Mouse (Mus musculus): Measurements from ENCODE around the gene Atg7. TPM values are rescaled to one million over a fixed set of nuclear protein-coding genes. Genes with fewer than 3 reads are reported as not detected.
A peak's percentile ranks its signal among the peaks of the same experiment; 100 is the strongest.

Gene Atg7
- polyA plus RNA-seq, 1 experiment: 21.5 TPM

DNA sequence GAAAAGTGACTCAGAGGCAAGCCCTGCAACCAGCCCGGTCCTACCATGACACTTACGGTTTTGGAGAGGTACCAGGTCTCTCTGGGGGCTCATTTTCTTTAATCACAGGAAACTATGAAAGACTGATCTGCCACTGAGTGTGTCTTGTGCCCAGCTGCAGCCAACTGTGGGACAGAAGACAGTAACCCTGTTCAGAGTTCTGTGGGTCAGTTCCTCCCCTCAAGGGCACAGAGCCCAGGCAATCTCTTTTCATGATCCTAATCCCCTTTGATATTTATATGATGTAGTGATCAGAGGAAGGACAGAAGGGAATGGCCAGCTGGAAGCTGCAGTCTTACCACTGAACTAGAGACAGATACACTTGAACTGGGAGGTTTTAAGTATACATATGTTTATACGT, 92.2 kb downstream of the Atg7 start:
- no peak for DNase-seq (ENCODE audit: low spot score)

DNA sequence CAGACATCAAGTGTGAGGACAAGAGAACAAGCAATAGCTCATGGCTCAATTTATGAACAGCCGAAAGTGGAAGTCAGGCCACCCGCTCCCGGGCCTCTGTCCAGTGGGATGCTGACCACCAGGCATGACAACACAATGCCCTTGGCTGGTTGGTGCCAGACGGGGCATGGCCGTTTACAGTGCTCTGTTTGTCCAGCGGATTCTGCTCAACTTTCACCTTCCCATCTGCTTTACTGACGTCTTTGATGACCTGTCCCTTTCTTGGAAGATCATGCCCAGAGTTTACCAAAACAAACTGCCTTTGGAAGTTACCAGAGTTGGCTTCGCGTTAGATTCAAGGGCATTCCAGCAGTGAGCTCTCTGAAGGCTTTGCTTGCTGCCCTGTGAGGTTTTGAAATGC, 93.5 kb downstream of the Atg7 start:
- DNase-seq (ENCODE audit: low spot score): no peak

DNA sequence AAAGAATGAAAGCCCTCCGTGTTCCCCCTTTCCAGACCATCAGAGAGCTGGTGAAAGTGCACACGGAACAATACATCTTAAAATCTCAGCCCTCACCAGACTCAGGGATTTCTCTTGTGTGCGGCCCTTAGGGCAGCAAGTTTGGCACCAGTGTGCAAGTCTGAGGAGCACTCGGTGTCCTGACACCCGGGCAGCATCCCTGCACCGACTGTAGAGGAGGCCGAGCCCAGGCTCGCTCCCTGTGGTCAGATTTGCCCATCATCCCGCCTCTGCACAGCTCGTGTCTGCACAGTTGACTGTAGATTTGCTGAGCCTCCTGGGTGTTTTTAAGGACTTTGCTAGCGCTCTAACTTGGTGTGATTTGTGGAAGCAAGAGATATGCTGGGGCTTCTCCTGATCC, 94.3 kb downstream of the Atg7 start:
- DNase-seq (ENCODE audit: low spot score): no peak

DNA sequence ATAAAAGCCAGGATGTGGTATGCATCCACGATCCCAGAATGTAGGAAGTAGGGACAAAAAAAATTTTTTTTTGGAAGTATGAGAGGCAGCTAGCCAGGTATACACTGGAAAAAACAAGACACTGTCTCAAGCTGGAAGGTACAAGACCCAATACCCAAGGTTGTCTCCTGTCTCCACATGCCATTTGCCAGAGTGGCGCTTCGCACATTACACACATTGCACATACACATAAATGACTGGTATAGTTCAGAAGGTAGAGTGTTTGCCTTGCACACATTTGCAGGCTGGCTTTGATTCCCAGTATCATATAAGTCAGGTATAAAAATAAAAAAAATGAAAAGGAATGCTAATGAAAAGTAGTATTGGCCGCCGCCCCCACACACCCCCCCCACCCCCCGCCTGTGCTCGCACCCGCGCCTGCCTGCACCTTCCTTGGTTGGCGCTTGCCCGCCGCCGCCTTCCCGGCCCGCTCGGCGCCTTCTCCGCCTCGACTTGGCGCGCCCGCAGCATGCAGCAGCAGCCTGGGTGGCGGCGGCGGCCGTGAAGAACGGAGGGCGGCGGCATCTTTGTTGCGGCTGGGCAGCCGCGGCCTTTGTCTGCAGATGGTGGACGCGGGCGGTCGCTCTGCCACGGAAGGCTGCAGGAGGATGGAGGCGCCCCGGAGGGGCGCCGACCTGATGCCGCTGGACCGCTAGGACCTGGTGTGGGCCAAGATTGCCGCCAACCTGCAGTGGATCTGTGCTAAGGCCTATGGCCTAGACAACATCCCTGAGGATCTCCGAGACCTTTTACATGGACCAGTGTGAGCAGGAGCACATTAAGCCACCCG, 95.2 kb downstream of the Atg7 start:
- no peak for DNase-seq (ENCODE audit: low spot score)

- no peak for DNase-seq (ENCODE audit: low spot score)
Measured at GRCm38 (mm10) chr6:114738760-114739112, 95.8 kb downstream of the Atg7 start.

GRCm38 (mm10) chr6:114742209-114743003, 99.5 kb downstream of the Atg7 start:
- no peak for DNase-seq (ENCODE audit: low spot score)

DNA sequence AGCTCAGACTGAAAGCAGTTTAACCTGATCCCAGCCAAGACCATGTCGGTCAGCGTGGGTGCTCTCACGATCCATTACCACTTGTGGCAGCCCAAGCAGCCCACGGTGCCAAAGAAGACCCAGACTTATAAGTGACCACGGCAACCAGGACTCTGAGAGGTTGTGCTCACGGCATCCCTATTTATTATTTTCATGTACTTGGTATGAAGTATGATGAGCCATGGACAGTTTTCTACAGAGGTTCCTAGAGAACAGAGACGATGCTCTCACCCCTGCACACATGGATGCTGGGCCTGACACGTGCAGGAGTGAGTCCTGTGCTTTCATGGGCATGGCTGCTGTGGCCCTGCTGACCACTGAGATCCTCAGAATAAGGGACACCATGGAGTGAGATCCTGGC, 100.2 kb downstream of the Atg7 start:
- no peak for DNase-seq (ENCODE audit: low spot score)

- DNase-seq (ENCODE audit: low spot score): no peak
Measured at GRCm38 (mm10) chr6:114743845-114744244, 100.9 kb downstream of the Atg7 start.

GRCm38 (mm10) chr6:114746439-114746974, 103.6 kb downstream of the Atg7 start:
- no peak for DNase-seq (ENCODE audit: low spot score)

- DNase-seq (ENCODE audit: low spot score): no peak
Measured at GRCm38 (mm10) chr6:114748419-114748818, 105.5 kb downstream of the Atg7 start.

GRCm38 (mm10) chr6:114748882-114749281, 106.0 kb downstream of the Atg7 start:
- DNase-seq (ENCODE audit: low spot score): no peak

DNA sequence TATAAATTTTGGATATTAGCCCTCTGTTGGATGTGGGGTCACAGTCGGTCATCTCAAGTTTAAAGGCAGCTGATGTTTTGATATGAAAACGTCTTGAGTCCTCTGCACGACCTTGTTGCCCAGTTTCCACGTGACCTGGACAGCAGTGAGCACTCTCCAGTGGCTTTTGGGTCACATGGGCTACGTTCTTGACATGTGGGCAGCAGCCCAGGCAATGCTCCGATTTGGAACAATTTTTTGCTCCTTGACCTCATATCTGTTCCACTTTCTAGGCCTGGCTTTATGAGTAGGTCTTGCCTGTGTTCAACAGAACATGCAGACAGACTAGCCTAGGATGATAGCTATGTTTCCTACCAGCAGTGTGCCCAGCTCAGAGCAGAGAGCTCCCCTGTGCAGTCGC, 115.9 kb downstream of the Atg7 start:
- DNase-seq (ENCODE audit: low spot score): no peak

GRCm38 (mm10) chr6:114766314-114766713, 123.4 kb downstream of the Atg7 start:
- DNase-seq (ENCODE audit: low spot score): no peak

- no peak for DNase-seq (ENCODE audit: low spot score)
Measured at GRCm38 (mm10) chr6:114767710-114768109, 124.8 kb downstream of the Atg7 start.

- no peak for DNase-seq (ENCODE audit: low spot score)
Measured at GRCm38 (mm10) chr6:114770337-114770736, 127.4 kb downstream of the Atg7 start.

GRCm38 (mm10) chr6:114771502-114771901, 128.6 kb downstream of the Atg7 start:
- DNase-seq (ENCODE audit: low spot score): no peak

DNA sequence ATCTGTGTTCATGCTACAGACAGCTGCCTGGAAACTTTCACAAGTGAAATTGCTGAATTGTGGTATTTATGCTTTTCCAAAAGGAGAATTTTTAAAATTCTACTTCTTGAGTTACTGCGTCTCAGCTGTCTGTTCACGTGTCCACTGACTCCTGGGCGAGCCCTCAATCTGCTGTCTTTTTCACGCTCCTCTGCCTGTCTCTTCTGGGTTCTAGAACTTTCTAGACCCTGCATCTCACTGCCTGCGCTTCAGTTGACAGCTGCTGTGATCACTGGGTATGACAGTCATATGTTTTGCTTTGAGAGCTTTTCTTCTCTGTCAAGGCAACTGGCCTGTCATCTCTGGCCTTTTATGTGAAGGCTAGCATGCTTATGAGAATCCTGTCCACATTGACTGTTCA, 132.3 kb downstream of the Atg7 start:
- no peak for DNase-seq (ENCODE audit: low spot score)

- DNase-seq (ENCODE audit: low spot score): no peak
Measured at GRCm38 (mm10) chr6:114777872-114778271, 135.0 kb downstream of the Atg7 start.

GRCm38 (mm10) chr6:114778650-114779049, 135.8 kb downstream of the Atg7 start:
- DNase-seq (ENCODE audit: low spot score): no peak

- no peak for DNase-seq (ENCODE audit: low spot score)
Measured at GRCm38 (mm10) chr6:114780583-114780982, 137.7 kb downstream of the Atg7 start.

GRCm38 (mm10) chr6:114781415-114782240, 138.7 kb downstream of the Atg7 start:
- peak; percentile 40 for DNase-seq (ENCODE audit: low spot score)

DNA sequence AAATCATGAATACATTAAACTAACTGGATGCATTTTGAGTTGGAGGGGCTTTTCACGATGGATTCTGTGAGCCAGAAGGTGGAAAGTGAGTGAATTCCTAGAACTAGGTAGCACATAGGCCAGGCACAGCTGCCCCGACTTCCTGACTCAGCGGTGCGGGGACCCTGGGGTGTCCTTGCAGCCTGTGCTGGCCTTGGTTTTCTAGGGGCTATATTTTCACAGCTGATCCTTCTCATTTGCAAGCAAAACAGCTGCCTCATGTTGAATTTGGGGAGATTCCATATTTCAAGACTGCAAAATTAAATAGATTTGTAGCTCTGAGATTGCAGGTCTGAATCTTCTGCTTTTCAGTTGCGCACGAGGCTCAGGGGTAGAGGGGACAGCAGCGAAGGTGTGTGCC, 139.6 kb downstream of the Atg7 start:
- DNase-seq (ENCODE audit: low spot score): no peak

Data from urinary bladder, adult 2 months (tissue).